Mouse (Mus musculus): ENCODE data around the gene Rai14. TPM values are rescaled to one million over a fixed set of nuclear protein-coding genes. Genes with fewer than 3 reads are reported as not detected.

Rai14 gene
- polyA plus RNA-seq, 1 experiment from 2014 or later, result 73.1 TPM

- TF ChIP-seq CTCF (IDR thresholded peaks at IDR 0.05; ENCODE audit: low read depth), result no peak
- DNase-seq (peak; percentile 47), ATAC-seq (ENCODE audit: insufficient read depth) (no peak)
- H3K36me3 ChIP-seq (ENCODE audit: insufficient read depth), result peaks cover 21% of the 10 kb centered on the region
- H3K27me3 ChIP-seq (ENCODE audit: insufficient read depth, low read length), result no peaks in the 10 kb centered on the region
- H3K4me2 ChIP-seq, result no peak overlapping the region
- H3K9me3 ChIP-seq (ENCODE audit: low read depth, low read length), result no peaks in the 10 kb centered on the region
- peak overlapping the region; percentile 55; the same call in 1 of the 2 replicates for H3K27ac ChIP-seq (ENCODE audit: low read depth)
- H3K4me3 ChIP-seq (ENCODE audit: low read depth, low read length), result no peak overlapping the region
- peaks cover 16% of the 10 kb centered on the region; the same call in 1 of the 2 replicates for H3K4me1 ChIP-seq (ENCODE audit: insufficient read depth)
- 45% methylated on average over 6 of the region's 6 CpGs for WGBS
- H3K9ac ChIP-seq, result no peak overlapping the region
Measured at GRCm38 (mm10) chr15:10634176-10634575, 80.2 kb downstream of the Rai14 start.

- peaks cover 21% of the 10 kb centered on the region for H3K36me3 ChIP-seq (ENCODE audit: insufficient read depth)
- WGBS, result 71% methylated on average over 4 of the region's 4 CpGs
- no peak for ATAC-seq (ENCODE audit: insufficient read depth)
Measured at GRCm38 (mm10) chr15:10633381-10633780, 81.0 kb downstream of the Rai14 start.

GRCm38 (mm10) chr15:10632581-10632980 is 81.8 kb downstream of the Rai14 start:
- DNase-seq (no peak), ATAC-seq (ENCODE audit: insufficient read depth) (no peak)
- no peak overlapping the region for H3K9ac ChIP-seq
- H3K4me3 ChIP-seq (ENCODE audit: low read depth, low read length), result no peak overlapping the region
- H3K36me3 ChIP-seq (ENCODE audit: insufficient read depth), result peaks cover 21% of the 10 kb centered on the region
- no peak overlapping the region for H3K27ac ChIP-seq (ENCODE audit: low read depth)
- H3K4me2 ChIP-seq, result no peak overlapping the region
- H3K27me3 ChIP-seq (ENCODE audit: insufficient read depth, low read length), result no peaks in the 10 kb centered on the region
- TF ChIP-seq CTCF (IDR thresholded peaks at IDR 0.05; ENCODE audit: low read depth), result no peak
- peaks cover 18% of the 10 kb centered on the region; the same call in 1 of the 2 replicates for H3K4me1 ChIP-seq (ENCODE audit: insufficient read depth)
- 79% methylated on average over 9 of the region's 9 CpGs for WGBS
- H3K9me3 ChIP-seq (ENCODE audit: low read depth, low read length), result no peaks in the 10 kb centered on the region

More at GRCm38 (mm10) chr15:10633381-10633780, 81.0 kb downstream of the Rai14 start:
- TF ChIP-seq CTCF (IDR thresholded peaks at IDR 0.05; ENCODE audit: low read depth), result no peak
- H3K9me3 ChIP-seq (ENCODE audit: low read depth, low read length), result no peaks in the 10 kb centered on the region
- no peak for DNase-seq
- no peak overlapping the region for H3K4me3 ChIP-seq (ENCODE audit: low read depth, low read length)
- no peak overlapping the region for H3K27ac ChIP-seq (ENCODE audit: low read depth)
- H3K9ac ChIP-seq, result no peak overlapping the region
- no peak overlapping the region for H3K4me2 ChIP-seq
- H3K27me3 ChIP-seq (ENCODE audit: insufficient read depth, low read length), result no peaks in the 10 kb centered on the region
- peaks cover 17% of the 10 kb centered on the region; the same call in 1 of the 2 replicates for H3K4me1 ChIP-seq (ENCODE audit: insufficient read depth)

DNA sequence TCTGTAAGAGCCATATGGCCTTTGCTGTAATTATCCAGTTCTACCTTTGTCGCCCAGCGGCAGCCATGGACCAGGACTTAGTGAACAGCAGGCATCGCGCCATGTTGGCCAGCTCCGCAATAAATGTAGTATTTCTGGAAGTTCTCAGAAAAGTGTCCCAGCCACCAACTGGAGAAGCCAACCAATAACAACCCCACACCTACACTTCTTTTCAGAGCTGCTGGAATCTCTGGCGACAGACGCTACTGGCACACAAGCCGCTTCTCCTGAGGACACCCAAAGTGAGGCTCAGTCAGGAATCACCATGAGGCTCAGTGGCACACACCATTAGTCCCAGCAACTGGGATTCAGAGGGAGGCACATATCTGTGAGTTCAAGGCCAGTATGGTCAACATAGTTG is 82.4 kb downstream of the Rai14 start:
- WGBS, result 96% methylated on average over 8 of the region's 8 CpGs
- Histone ChIP-seq H3K4me3 (ENCODE audit: low read depth, low read length) (no peak overlapping the region), H3K9me3 (ENCODE audit: low read depth, low read length) (no peaks in the 10 kb centered on the region), H3K9ac (no peak overlapping the region), H3K36me3 (ENCODE audit: insufficient read depth) (peaks cover 21% of the 10 kb centered on the region), H3K4me1 (ENCODE audit: insufficient read depth) (peaks cover 18% of the 10 kb centered on the region; the same call in 1 of the 2 replicates), H3K4me2 (no peak overlapping the region), H3K27me3 (ENCODE audit: insufficient read depth, low read length) (no peaks in the 10 kb centered on the region), H3K27ac (ENCODE audit: low read depth) (no peak overlapping the region)
- TF ChIP-seq CTCF (IDR thresholded peaks at IDR 0.05; ENCODE audit: low read depth), result no peak
- DNase-seq (no peak), ATAC-seq (ENCODE audit: insufficient read depth) (no peak)

DNA sequence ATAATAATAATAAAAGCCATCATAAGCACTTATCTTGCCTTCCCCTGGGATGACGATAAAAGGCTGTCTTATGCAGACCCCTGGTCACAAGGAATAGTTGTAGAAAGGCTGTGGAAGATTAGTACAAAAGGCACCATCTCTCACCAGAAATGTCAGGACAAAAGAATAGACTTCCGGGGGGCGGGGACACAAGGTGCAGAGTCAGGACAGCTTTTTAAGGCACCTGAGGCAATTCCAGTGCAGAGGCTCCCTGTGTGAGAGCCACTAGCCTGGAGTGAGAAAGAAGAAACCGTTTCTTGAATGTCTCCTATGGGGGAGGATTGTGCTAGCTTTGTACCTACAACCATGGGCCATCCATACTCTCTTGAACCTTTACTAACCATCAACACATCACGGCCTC is 82.9 kb downstream of the Rai14 start:
- no peak overlapping the region for H3K4me3 ChIP-seq (ENCODE audit: low read depth, low read length)

DNA sequence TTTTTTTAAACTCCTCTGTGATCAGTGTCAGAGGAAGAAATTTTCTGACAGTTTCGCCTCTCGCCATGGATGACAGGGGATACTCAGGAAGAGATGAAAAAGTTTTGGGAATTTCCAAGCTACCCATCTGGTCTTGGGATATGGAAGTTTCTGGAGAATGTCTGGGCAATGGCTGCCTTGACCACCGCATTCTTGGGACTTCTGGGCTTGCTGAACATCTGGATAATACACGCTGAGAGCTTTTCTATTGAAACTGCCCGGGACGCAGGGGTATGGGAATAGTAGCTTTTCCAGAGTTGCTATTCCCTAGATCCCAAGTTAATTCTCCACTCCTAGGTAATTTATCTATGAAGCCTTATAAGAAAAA is 85.5 kb downstream of the Rai14 start:
- 0 out of 2 replicates have a peak, but pooled peaks cover 5% of the 10 kb centered on the region for H3K4me1 ChIP-seq (ENCODE audit: insufficient read depth)

More for the DNA sequence above, 82.9 kb downstream of the Rai14 start:
- no peak for TF ChIP-seq CTCF (IDR thresholded peaks at IDR 0.05; ENCODE audit: low read depth)
- Histone ChIP-seq H3K4me2 (no peak overlapping the region), H3K9me3 (ENCODE audit: low read depth, low read length) (no peaks in the 10 kb centered on the region), H3K9ac (no peak overlapping the region), H3K4me1 (ENCODE audit: insufficient read depth) (peaks cover 18% of the 10 kb centered on the region; the same call in 1 of the 2 replicates), H3K27me3 (ENCODE audit: insufficient read depth, low read length) (no peaks in the 10 kb centered on the region), H3K36me3 (ENCODE audit: insufficient read depth) (peaks cover 21% of the 10 kb centered on the region), H3K27ac (ENCODE audit: low read depth) (no peak overlapping the region)
- DNase-seq (no peak), ATAC-seq (ENCODE audit: insufficient read depth) (no peak)
- WGBS, result 92% methylated on average over 5 of the region's 5 CpGs

DNA sequence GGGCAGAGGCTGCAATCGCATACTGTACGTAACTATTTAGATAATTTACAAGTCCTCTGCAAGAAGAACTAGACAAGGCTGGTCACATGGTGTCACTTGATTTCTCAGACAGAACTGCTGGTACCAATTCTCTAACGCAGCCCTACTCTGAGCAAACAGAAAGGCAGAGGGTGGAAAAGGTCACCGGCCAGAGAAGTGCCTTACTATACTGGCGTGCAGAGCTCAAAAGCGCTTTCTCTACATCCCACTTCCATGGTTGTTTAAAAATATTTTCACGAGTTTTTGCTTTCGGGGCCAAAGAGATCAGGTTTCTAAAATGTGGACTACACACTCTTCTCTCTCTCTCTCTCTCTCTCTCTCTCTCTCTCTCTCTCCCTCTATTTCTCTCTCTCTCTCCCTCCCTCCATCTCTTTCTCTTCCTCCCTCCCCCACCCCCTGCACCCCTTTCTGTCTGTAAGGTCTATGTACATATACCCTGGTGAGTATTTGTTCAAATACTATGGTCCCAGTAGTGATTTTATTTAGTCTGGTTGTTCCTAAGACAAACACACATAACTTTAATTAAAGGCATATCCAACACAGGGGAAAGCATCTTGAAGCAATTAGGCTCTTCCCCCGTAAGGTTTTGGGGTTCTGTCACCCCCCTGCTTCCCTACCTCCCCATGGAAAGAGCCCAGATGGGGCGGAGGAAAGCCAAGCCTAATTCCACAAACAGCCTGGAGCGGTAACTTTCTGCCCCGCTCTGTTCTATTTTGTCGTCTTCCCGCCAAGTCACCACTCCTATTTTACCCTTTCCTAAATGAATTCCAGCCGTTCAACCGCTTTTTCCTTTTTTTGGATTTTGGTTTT is 86.1 kb downstream of the Rai14 start:
- peak overlapping the region; percentile 32; the same call in 1 of the 2 replicates for H3K27ac ChIP-seq (ENCODE audit: low read depth)
- 0 out of 2 replicates have a peak overlapping the region, but pooled peaks have one; percentile 15 for H3K4me2 ChIP-seq
- no peak overlapping the region for H3K4me3 ChIP-seq (ENCODE audit: low read depth, low read length)
- DNase-seq (peak; percentile 49), ATAC-seq (ENCODE audit: insufficient read depth) (peak; percentile 74)
- no peak overlapping the region for H3K9ac ChIP-seq
- TF ChIP-seq CTCF (IDR thresholded peaks at IDR 0.05; ENCODE audit: low read depth), result no peak
- H3K9me3 ChIP-seq (ENCODE audit: low read depth, low read length), result no peaks in the 10 kb centered on the region
- H3K27me3 ChIP-seq (ENCODE audit: insufficient read depth, low read length), result no peaks in the 10 kb centered on the region
- H3K4me1 ChIP-seq (ENCODE audit: insufficient read depth), result 0 out of 2 replicates have a peak, but pooled peaks cover 5% of the 10 kb centered on the region
- 41% methylated on average over 16 of the region's 16 CpGs for WGBS
- H3K36me3 ChIP-seq (ENCODE audit: insufficient read depth), result peaks cover 21% of the 10 kb centered on the region

More for the DNA sequence above, 85.5 kb downstream of the Rai14 start:
- H3K4me3 ChIP-seq (ENCODE audit: low read depth, low read length), result no peak overlapping the region
- 66% methylated on average over 6 of the region's 6 CpGs for WGBS
- H3K27me3 ChIP-seq (ENCODE audit: insufficient read depth, low read length), result no peaks in the 10 kb centered on the region
- no peaks in the 10 kb centered on the region for H3K9me3 ChIP-seq (ENCODE audit: low read depth, low read length)
- no peak for DNase-seq
- peak overlapping the region; percentile 32; the same call in 1 of the 2 replicates for H3K27ac ChIP-seq (ENCODE audit: low read depth)
- no peak overlapping the region for H3K9ac ChIP-seq
- H3K4me2 ChIP-seq, result no peak overlapping the region
- H3K36me3 ChIP-seq (ENCODE audit: insufficient read depth), result peaks cover 21% of the 10 kb centered on the region
- no peak for TF ChIP-seq CTCF (IDR thresholded peaks at IDR 0.05; ENCODE audit: low read depth)
- no peak for ATAC-seq (ENCODE audit: insufficient read depth)

All from lung, embryonic 14.5 days (tissue).